Mouse (Mus musculus) heart, postnatal 0 days (tissue): ENCODE data around the gene 4933405L10Rik.

ENCODE experiments used
- CTCF ChIP-seq: IDR thresholded peaks from 2 replicates; pipeline ENCODE4 v1.5.1; 2016; ENCODE audit warnings: antibody characterized with exemption, control low read depth, low read depth
- EP300 ChIP-seq: IDR thresholded peaks from 2 replicates; pipeline ENCODE4 v1.6.1; 2016; ENCODE audit warnings: antibody characterized with exemption, low read depth

DNA sequence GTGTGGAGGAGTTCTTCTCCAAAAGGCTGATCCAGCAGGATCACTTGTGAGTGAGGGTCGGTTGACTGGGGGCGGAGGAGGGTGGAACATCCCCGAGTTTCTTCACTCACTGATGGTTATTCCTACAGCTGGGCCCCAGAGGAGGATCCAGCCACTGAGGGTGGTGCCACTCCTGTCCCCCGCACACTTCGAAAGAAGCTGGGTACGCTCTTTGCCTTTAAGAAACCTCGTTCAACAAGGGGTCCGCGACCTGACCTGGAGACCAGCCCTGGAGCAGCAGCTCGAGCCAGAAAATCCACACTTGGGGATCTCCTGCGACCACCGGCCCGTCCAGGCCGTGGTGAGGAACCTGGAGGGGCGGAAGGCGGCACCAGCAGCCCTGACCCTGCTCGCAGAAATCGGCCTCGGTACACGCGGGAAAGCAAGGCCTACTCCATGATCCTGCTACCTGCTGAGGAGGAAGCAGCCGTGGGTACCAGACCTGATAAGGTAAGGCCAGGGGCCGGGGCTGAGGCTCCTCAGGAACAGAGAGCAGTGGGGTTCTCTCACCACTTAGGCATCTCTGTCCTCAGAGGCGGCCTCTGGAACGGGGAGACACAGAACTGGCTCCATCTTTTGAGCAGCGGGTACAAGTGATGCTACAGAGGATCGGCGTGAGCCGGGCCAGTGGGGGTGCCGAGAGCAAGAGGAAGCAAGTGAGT is 12.2 kb upstream of the 4933405L10Rik start:
- TF ChIP-seq CTCF (no peak), EP300 (no peak)
